In genomic region chr1:105988171-105988570, GRCm38 (mm10) we compare ENCODE assay signal across 16 mouse cellular contexts. TPM values are rescaled to one million over a fixed set of nuclear protein-coding genes. Genes with fewer than 3 reads are reported as not detected.
DNase-seq lines count a peak whose midpoint lies in the region; ATAC-seq and TF ChIP-seq lines count a peak whose summit lies in the region.
"Had no signal": no experiment of that assay in that cellular context is flagged by ENCODE, and none has a peak within 500 bp of the region (broad histone marks: within the 10 kb centered on the region; RNA-seq: fewer than 3 reads in every experiment).

No protein-coding gene starts in this region.

- H3K9me3 ChIP-seq in liver, embryonic 11.5 days (ENCODE audit: control insufficient read depth, low read length) = no peaks in the 10 kb centered on the region
- H3K9me3 ChIP-seq in CH12.LX (replicated peaks; ENCODE audit: low read length) = no peaks in the 10 kb centered on the region
- H3K9me3 ChIP-seq: limb, embryonic 10.5 days; neural tube, embryonic 12.5 days had no signal

- dilution Hi-C loops in CH12.LX (cut with MboI; ENCODE audit: extremely low pct_ligation_motif_present, extremely low pct_unique_long_range_greater_than_20kb, low sequenced_read_pairs) = no loop called here

- TF ChIP-seq EP300 in CH12.LX (IDR thresholded peaks at IDR 0.05; ENCODE audit: low read length) = no peak

- no peaks in the 10 kb centered on the region for H3K27me3 ChIP-seq in liver, adult 2 months (ENCODE audit: control insufficient read depth, insufficient read depth, low read length)
- H3K27me3 ChIP-seq in liver, embryonic 11.5 days (replicated peaks; ENCODE audit: control insufficient read depth, insufficient read depth, low read length) = no peaks in the 10 kb centered on the region
- H3K27me3 ChIP-seq in CH12.LX (replicated peaks) = no peaks in the 10 kb centered on the region
- H3K27me3 ChIP-seq: neural tube, embryonic 12.5 days had no signal

- no peak for TF ChIP-seq POLR2A in liver, adult 2 months (IDR thresholded peaks at IDR 0.05; ENCODE audit: extremely low read depth, insufficient read depth, low read length)
- TF ChIP-seq POLR2A in CH12.LX (IDR thresholded peaks at IDR 0.05; ENCODE audit: low read depth, low read length) = no peak

- H3K27ac ChIP-seq in gastrocnemius, adult 2 months = peak overlapping the region; percentile 94
- peak overlapping the region; percentile 58 for H3K27ac ChIP-seq in liver, adult 2 months (replicated peaks; ENCODE audit: insufficient read depth, low read depth, low read length)
- no peak overlapping the region for H3K27ac ChIP-seq in liver, embryonic 11.5 days (ENCODE audit: low read depth, low read length)
- H3K27ac ChIP-seq in CH12.LX (ENCODE audit: insufficient read depth, low read depth) (no peak overlapping the region), macrophage (peak overlapping the region; percentile 96)
- H3K27ac ChIP-seq: limb, embryonic 10.5 days; neural tube, embryonic 12.5 days had no signal

- no peak for TF ChIP-seq RAD21 in CH12.LX (IDR thresholded peaks at IDR 0.05; ENCODE audit: low read depth, low read length)

- peak; percentile 36 for DNase-seq in gastrocnemius, adult 2 months
- DNase-seq in gastrocnemius, adult 18-20 months (ENCODE audit: low spot score) = no peak
- peak; percentile 50 for DNase-seq in liver, adult 2 months (ENCODE audit: extremely low read depth, low read depth, low spot score)
- DNase-seq in liver, embryonic 11.5 days (ENCODE audit: low spot score) = no peak
- DNase-seq in CH12.LX (ENCODE audit: extremely low read depth) = no peak
- DNase-seq in layer of hippocampus, postnatal 36 days = no peak
- DNase-seq: cerebellum, postnatal 10 days; gastrocnemius, postnatal 25 days; lung, adult 2 months; right cerebral cortex, postnatal 14 days had no signal

- in situ Hi-C loops in CH12.LX (cut with MboI; ENCODE audit: low pct_ligation_motif_present, low pct_unique_long_range_greater_than_20kb, low sequenced_read_pairs) = loop anchor here (10.0 kb wide), 1 partner anchor 83 kb away; no protein-coding TSS in a partner anchor

- peaks cover 13% of the 10 kb centered on the region for H3K4me1 ChIP-seq in liver, adult 2 months (ENCODE audit: control insufficient read depth, insufficient read depth, low read length)
- peaks cover 7% of the 10 kb centered on the region for H3K4me1 ChIP-seq in liver, embryonic 11.5 days (replicated peaks; ENCODE audit: control insufficient read depth, insufficient read depth, low read length)
- peaks cover 5 to 24% of the 10 kb centered on the region in 2 experiments; a peak in 3 of 4 replicates for H3K4me1 ChIP-seq in CH12.LX (ENCODE audit: control insufficient read depth in 1 of 2, insufficient read depth in 2 of 2)

- H3K4me2 ChIP-seq in liver, embryonic 11.5 days = no peak overlapping the region
- H3K4me2 ChIP-seq in CH12.LX (ENCODE audit: insufficient read depth, low read depth, poor library complexity, severe bottlenecking) = 0 out of 2 replicates have a peak overlapping the region, but pooled peaks have one; percentile 1
- H3K4me2 ChIP-seq: neural tube, embryonic 12.5 days had no signal

- intact Hi-C loops in gastrocnemius, adult 2 months (cut with DNase I) = no loop called here

- H3K4me3 ChIP-seq in gastrocnemius, adult 2 months = peak overlapping the region; percentile 99
- peak overlapping the region; percentile 42 for H3K4me3 ChIP-seq in liver, adult 2 months (ENCODE audit: insufficient read depth, low read depth, low read length)
- H3K4me3 ChIP-seq in liver, embryonic 11.5 days (ENCODE audit: low read depth, low read length) = no peak overlapping the region
- H3K4me3 ChIP-seq in CH12.LX (replicated peaks in 1 of 3; ENCODE audit: low read depth in 2 of 3, low read length in 2 of 3, poor library complexity in 1 of 3) (no peak overlapping the region), macrophage (ENCODE audit: inconsistent target) (peak overlapping the region; percentile 97; the same call in 1 of the 2 replicates)
- H3K4me3 ChIP-seq: limb, embryonic 10.5 days; neural tube, embryonic 12.5 days had no signal

- peaks cover 15% of the 10 kb centered on the region; the same call in 1 of the 2 replicates for H3K79me2 ChIP-seq in liver, adult 2 months (ENCODE audit: control insufficient read depth, insufficient read depth, low read length)
- peaks cover 20% of the 10 kb centered on the region for H3K79me2 ChIP-seq in CH12.LX (replicated peaks; ENCODE audit: control insufficient read depth, extremely low read depth, insufficient read depth, poor library complexity, severe bottlenecking)
- peaks cover 87% of the 10 kb centered on the region for H3K79me2 ChIP-seq in macrophage (ENCODE audit: inconsistent target)

- WGBS in liver, adult 2 months = 17% methylated on average over 3 of the region's 3 CpGs
- 67% methylated on average over 3 of the region's 3 CpGs for WGBS in liver, embryonic 11.5 days
- WGBS in macrophage (ENCODE audit: missing documents) = 48% methylated on average over 3 of the region's 3 CpGs

- H3K9ac ChIP-seq in liver, adult 2 months (ENCODE audit: low read depth, low read length) = peak overlapping the region; percentile 51; the same call in 1 of the 2 replicates
- H3K9ac ChIP-seq in liver, embryonic 11.5 days (ENCODE audit: low read depth, low read length) = no peak overlapping the region
- no peak overlapping the region for H3K9ac ChIP-seq in CH12.LX (ENCODE audit: insufficient read depth, low read depth)
- H3K9ac ChIP-seq: neural tube, embryonic 12.5 days had no signal

- no peak for TF ChIP-seq CTCF in gastrocnemius, adult 2 months (IDR thresholded peaks at IDR 0.05)
- no peak for TF ChIP-seq CTCF in liver, adult 2 months (IDR thresholded peaks at IDR 0.05; ENCODE audit: low read depth, low read length)
- no peak for TF ChIP-seq CTCF in CH12.LX (conservative IDR thresholded peaks at IDR 0.05 in 1 of 2, IDR thresholded peaks at IDR 0.05 in 1 of 2; ENCODE audit: low read depth in 2 of 2, low read length in 2 of 2)

- no peak for ATAC-seq in liver, embryonic 11.5 days (replicated peaks; ENCODE audit: low FRiP score)
- ATAC-seq: activated CD4-positive, CD25-positive, alpha-beta regulatory T cell, adult 4 months; inflammation-experienced regulatory T-cells, adult 6 months; midbrain, embryonic 16.5 days had no signal

- H3K36me3 ChIP-seq in liver, adult 2 months (ENCODE audit: control insufficient read depth, insufficient read depth, low read length) = peaks cover 9% of the 10 kb centered on the region
- no peaks in the 10 kb centered on the region for H3K36me3 ChIP-seq in liver, embryonic 11.5 days (ENCODE audit: control insufficient read depth, insufficient read depth, low read length)
- H3K36me3 ChIP-seq in CH12.LX (replicated peaks in 1 of 2; ENCODE audit: control insufficient read depth in 1 of 2, insufficient read depth in 1 of 2, low read length in 1 of 2) (peaks cover 0 to 3% of the 10 kb centered on the region in 2 experiments), macrophage (ENCODE audit: inconsistent target) (no peaks in the 10 kb centered on the region)
- H3K36me3 ChIP-seq: limb, embryonic 10.5 days; neural tube, embryonic 12.5 days had no signal

TF ChIP-seq in CH12.LX, 34 proteins besides CTCF, POLR2A, EP300 and RAD21:
- no peak for TF ChIP-seq NRF1 (IDR thresholded peaks at IDR 0.05; ENCODE audit: low read depth, low read length)
- no peak for TF ChIP-seq POLR2AphosphoS2 (IDR thresholded peaks at IDR 0.05; ENCODE audit: low read depth, low read length)
- TF ChIP-seq ZC3H11A (IDR thresholded peaks at IDR 0.05; ENCODE audit: low read depth, low read length) = no peak
- no peak for TF ChIP-seq BHLHE40 (IDR thresholded peaks at IDR 0.05; ENCODE audit: low read depth, low read length)
- TF ChIP-seq RCOR1 (conservative IDR thresholded peaks at IDR 0.05; ENCODE audit: low read depth, low read length) = no peak
- TF ChIP-seq JUN (IDR thresholded peaks at IDR 0.05; ENCODE audit: insufficient read depth, low read depth, low read length) = no peak
- TF ChIP-seq CHD1 (IDR thresholded peaks at IDR 0.05; ENCODE audit: low read depth, low read length) = no peak
- no peak for TF ChIP-seq IRF4 (IDR thresholded peaks at IDR 0.05; ENCODE audit: low read depth, low read length)
- no peak for TF ChIP-seq NELFE (IDR thresholded peaks at IDR 0.05; ENCODE audit: low read depth, low read length)
- no peak for TF ChIP-seq MXI1 (IDR thresholded peaks at IDR 0.05; ENCODE audit: low read depth, low read length)
- no peak for TF ChIP-seq MYC (IDR thresholded peaks at IDR 0.05; ENCODE audit: low read depth, low read length)
- no peak for TF ChIP-seq ZMIZ1 (IDR thresholded peaks at IDR 0.05; ENCODE audit: low read depth, low read length)

RNA-seq across cellular contexts. Expression of gene Zcchc2, which starts 2.0 kb away (rescaled TPM):
- 10 to 100 TPM in 1 of 2 experiments, 1 to 10 TPM in 1; 6.1 to 11.4 TPM for total RNA-seq in gastrocnemius, adult 2 months (2021)
- total RNA-seq in gastrocnemius, adult 18-20 months (2021) = 10 to 100 TPM in 1 of 2 experiments, 1 to 10 TPM in 1; 7.9 to 11.4 TPM
- 12.2 and 16.2 TPM in 2 replicates for total RNA-seq in liver, adult 2 months (2014; rRNA removed)
- polyA plus RNA-seq in liver, adult 2 months (2012; rRNA removed) = 12.6 and 15.3 TPM in 2 replicates
- 3.4 and 3.9 TPM in 2 replicates for polyA plus RNA-seq in liver, embryonic 11.5 days (2014; fragmentation: Nextera tagmentation; extraction: Ambion mirVana)
- total RNA-seq in CH12.LX (2012; rRNA removed) = 7.8 TPM in 2 replicates
- total RNA-seq in CH12.LX (2014; rRNA removed) = 6.7 and 6.8 TPM in 2 replicates
- 10.5 and 12.6 TPM in 2 replicates for polyA plus RNA-seq in CH12.LX (2012; ENCODE audit: insufficient read length, low read depth)
- 100 to 1,000 TPM in 9 of 26 experiments, 10 to 100 TPM in 17; 27.4 to 263 (median 93.3) TPM for total RNA-seq in macrophage (2018; cell fraction: chromatin; rRNA removed)
- 10 to 100 TPM; 21.1 to 83.6 (median 33.9) TPM for total RNA-seq in macrophage (2018; cell fraction: cytosol; rRNA removed)
- 100 to 1,000 TPM in 5 of 26 experiments, 10 to 100 TPM in 21; 25.7 to 238 (median 78.2) TPM for total RNA-seq in macrophage (2018; cell fraction: nucleus; rRNA removed)
- 21.2 to 22.6 TPM (median 22.2 TPM) in 3 replicates for polyA plus RNA-seq in macrophage (2018)
- total RNA-seq in layer of hippocampus, postnatal 36 days (2021) = 10 to 100 TPM; 21.0 to 21.3 TPM

Comparison
In these comparisons a context has a peak if more than half of its experiments do, and no peak if none do; other contexts are left out.
1. DNase-seq: peak in gastrocnemius, adult 2 months (single experiment) and liver, adult 2 months (single experiment); none in gastrocnemius, adult 18-20 months (single experiment), liver, embryonic 11.5 days (single experiment), CH12.LX (single experiment) and layer of hippocampus, postnatal 36 days (0 of 2).
2. H3K27ac ChIP-seq: peak in gastrocnemius, adult 2 months (single experiment), liver, adult 2 months (single experiment) and macrophage (single experiment); none in liver, embryonic 11.5 days (single experiment) and CH12.LX (single experiment).
3. H3K4me3 ChIP-seq: peak in gastrocnemius, adult 2 months (single experiment), liver, adult 2 months (single experiment) and macrophage (single experiment); none in liver, embryonic 11.5 days (single experiment) and CH12.LX (0 of 3).